Mouse (Mus musculus) embryonic fibroblast, embryonic 13.5 days (primary cell): Measurements from ENCODE around the gene Nebl. TPM values are rescaled to one million over a fixed set of nuclear protein-coding genes. Genes with fewer than 3 reads are reported as not detected.

Experiments used
- H3K27ac ChIP-seq: 2 replicates; pipeline ENCODE4 v1.5.1; 2012; ENCODE audit warnings: low read length, control low read depth, inconsistent platforms; ENCODE audit not compliant: insufficient read depth
- H3K4me1 ChIP-seq: 2 replicates; pipeline ENCODE4 v1.6.1; 2011; ENCODE audit warnings: low read length; ENCODE audit not compliant: control insufficient read depth, insufficient read depth
- H3K4me3 ChIP-seq: 2 replicates; pipeline ENCODE4 v1.5.1; 2011; ENCODE audit warnings: mild to moderate bottlenecking, control low read depth, low read length; ENCODE audit not compliant: insufficient read depth
- CTCF ChIP-seq: IDR thresholded peaks from 2 replicates; pipeline ENCODE4 v1.5.1; 2011; ENCODE audit warnings: mild to moderate bottlenecking, control low read depth, low read length, moderate library complexity, borderline replicate concordance; ENCODE audit not compliant: insufficient read depth
- POLR2A ChIP-seq: IDR thresholded peaks from 2 replicates; pipeline ENCODE4 v1.6.1; 2011; ENCODE audit warnings: low read depth, mild to moderate bottlenecking, control low read depth, low read length, moderate library complexity
- polyA plus RNA-seq: library from polyadenylated mRNA; stranded (reverse); fragments of >200 nt; gene quantifications from 2 replicates; pipeline ENCODE4 v1.2.4, GENCODE M21; 2011; ENCODE audit warnings: low read depth; ENCODE audit not compliant: missing spikeins, insufficient read length

Gene Nebl
- polyA plus RNA-seq, 1 experiment, result 1.2 TPM

DNA sequence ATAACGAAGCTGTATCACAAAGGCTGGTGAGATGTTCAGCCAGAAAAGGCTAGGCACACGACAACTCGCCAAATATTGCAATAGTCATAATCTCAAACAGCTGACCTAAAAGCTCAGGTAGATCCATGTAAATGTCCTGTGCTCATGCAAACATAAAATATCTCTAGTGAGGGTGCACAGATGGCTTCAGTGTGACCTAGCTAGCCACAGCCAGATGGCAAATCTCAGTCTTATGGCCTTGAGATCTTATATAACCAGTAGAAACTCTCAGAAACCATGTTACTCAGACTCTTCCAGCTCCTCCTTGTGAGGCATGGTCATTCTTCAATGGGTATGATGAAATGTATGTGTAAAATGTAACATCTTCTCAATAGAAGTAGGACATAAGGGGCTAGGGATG is 230.2 kb downstream of the Nebl start:
- TF ChIP-seq POLR2A, result no peak
- no peak for TF ChIP-seq CTCF
- no peaks in the 10 kb centered on the region for H3K4me1 ChIP-seq
- H3K4me3 ChIP-seq, result no peak overlapping the region
- H3K27ac ChIP-seq, result no peak overlapping the region

DNA sequence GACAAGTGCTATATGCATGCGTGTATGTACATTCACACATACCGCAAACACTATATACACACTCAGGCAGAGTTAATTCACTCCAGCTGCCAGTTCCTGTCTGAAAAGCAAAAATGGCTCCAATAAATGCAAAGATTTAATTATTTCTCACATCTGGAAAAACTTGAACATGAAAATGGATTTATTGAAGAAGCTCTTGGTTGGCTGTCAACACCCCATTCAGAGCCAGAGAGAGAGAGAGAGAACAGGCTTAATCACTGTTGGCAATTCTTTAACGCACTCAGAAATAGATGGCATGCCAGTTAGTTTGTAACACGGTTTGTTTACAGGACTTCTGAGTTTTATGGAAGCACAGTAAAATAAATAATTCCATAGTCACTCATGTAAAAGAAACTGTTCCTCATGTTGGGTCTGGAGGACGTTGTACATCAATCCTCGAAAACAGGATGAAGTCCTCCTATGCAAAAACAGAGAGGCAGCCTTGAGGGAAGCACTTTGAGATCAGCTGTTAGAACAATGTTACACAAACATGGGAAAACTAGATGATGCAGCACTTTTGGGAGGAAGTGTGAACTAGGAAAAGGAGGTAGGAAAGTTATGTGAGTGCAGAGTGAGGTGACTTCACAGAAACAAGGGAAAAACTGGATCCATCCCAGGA is 265.6 kb downstream of the Nebl start:
- H3K4me3 ChIP-seq, result no peak overlapping the region
- H3K27ac ChIP-seq, result no peak overlapping the region
- H3K4me1 ChIP-seq, result no peaks in the 10 kb centered on the region
- TF ChIP-seq CTCF, result no peak
- TF ChIP-seq POLR2A, result no peak

DNA sequence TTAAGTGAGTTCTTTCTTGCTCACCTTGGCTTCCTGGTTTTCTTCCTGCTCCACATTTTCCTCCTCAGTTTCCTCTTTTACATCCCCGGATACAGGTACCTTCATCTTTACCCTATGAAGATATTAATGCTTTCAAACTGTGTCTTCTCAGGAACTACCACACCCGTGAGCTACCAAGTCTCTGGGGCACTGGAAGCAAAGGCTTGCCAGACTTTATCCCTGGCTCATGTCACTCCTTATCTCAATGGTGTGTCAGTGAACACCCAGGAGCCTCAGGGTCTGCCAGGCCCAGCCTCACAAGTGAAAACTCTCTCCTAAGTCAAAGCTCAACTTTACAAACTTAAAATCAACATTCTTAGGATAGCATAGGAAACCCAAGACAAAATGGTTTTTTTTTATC is 270.8 kb downstream of the Nebl start:
- no peak overlapping the region for H3K27ac ChIP-seq
- H3K4me3 ChIP-seq, result no peak overlapping the region
- TF ChIP-seq POLR2A, result no peak
- no peak for TF ChIP-seq CTCF
- H3K4me1 ChIP-seq, result no peaks in the 10 kb centered on the region

DNA sequence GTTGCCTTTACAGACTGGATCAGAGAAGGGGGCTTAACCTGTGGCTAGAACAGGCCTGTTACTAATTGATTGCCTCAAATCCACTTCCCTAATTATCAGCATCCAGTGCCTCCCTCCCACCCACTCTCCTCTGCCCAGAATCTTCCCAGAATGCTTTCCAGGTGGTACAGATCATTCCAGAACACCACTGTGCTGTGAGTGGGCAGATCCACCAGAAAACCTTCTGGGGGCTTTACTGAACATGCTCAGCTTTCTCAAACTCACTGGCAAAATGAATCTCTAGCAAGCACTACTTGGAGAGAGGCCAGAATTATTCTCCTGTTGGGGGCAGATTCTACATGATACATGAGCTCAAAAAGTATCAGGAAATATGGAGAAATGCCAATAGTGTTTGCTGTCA is 277.6 kb downstream of the Nebl start:
- no peak for TF ChIP-seq POLR2A
- Histone ChIP-seq H3K27ac (no peak overlapping the region), H3K4me1 (peaks cover 2% of the 10 kb centered on the region), H3K4me3 (no peak overlapping the region)

DNA sequence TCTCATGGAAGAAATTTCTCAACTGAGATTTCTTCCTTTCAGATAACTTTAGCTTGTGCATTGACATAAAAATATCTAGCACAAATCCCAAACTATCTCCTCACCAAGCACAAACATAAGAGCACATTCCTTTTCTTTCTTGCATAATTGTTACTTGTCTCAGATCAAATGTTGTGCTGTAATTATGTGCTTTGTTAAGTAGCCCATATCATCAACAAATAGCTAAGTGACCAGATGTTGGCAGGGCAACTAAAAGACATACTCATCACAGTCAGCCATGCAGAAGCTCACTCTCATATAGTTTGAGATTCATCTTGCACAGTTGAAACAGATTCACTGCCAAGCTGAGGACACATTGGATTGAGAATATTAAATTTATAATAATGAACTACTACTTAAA is 282.9 kb downstream of the Nebl start:
- no peak for TF ChIP-seq POLR2A
- no peak for TF ChIP-seq CTCF
- Histone ChIP-seq H3K4me3 (no peak overlapping the region), H3K4me1 (peaks cover 2% of the 10 kb centered on the region), H3K27ac (no peak overlapping the region)

DNA sequence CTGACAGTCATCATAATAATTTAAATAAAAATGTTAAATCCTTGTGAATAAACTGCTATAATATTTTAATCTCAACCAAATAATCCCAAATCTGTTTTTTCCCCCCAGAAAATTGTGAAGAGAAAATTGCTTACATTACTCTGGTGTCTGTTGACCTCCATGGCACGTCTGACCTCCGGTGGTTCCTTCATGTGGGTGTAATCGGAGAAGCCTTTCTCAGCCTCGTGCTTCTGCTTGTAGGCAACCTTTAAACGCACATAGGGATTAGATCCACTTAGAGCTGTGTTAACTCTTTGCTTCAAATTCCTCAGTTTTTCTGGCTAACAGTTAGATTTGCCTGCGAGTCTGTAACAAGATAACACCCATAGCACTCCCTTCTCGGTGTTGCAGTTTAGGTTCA is 287.7 kb downstream of the Nebl start:
- no peak overlapping the region for H3K4me3 ChIP-seq
- no peak for TF ChIP-seq CTCF
- no peak for TF ChIP-seq POLR2A
- no peak overlapping the region for H3K27ac ChIP-seq
- H3K4me1 ChIP-seq, result peaks cover 5% of the 10 kb centered on the region

DNA sequence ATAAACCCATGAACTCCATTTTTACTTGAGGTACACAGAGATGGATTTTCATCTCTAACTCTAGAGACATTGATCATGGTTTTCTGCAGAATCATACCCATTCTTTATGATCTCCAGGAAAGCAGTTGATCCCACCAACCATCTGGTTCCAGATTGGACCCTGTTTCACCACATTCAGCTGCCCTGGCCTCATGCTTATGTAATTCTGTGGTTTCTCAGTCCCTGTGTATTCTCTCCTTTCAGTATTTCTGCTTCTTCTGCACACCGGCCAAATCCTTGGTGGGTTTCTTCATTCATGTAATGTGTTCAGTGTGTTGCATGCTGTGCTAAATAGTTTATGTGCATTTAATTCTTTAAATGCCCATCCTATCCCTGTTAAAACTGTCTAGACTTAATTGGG is 292.9 kb downstream of the Nebl start:
- no peak overlapping the region for H3K27ac ChIP-seq
- no peak overlapping the region for H3K4me3 ChIP-seq
- TF ChIP-seq CTCF (no peak), POLR2A (no peak)
- peaks cover 5% of the 10 kb centered on the region for H3K4me1 ChIP-seq

DNA sequence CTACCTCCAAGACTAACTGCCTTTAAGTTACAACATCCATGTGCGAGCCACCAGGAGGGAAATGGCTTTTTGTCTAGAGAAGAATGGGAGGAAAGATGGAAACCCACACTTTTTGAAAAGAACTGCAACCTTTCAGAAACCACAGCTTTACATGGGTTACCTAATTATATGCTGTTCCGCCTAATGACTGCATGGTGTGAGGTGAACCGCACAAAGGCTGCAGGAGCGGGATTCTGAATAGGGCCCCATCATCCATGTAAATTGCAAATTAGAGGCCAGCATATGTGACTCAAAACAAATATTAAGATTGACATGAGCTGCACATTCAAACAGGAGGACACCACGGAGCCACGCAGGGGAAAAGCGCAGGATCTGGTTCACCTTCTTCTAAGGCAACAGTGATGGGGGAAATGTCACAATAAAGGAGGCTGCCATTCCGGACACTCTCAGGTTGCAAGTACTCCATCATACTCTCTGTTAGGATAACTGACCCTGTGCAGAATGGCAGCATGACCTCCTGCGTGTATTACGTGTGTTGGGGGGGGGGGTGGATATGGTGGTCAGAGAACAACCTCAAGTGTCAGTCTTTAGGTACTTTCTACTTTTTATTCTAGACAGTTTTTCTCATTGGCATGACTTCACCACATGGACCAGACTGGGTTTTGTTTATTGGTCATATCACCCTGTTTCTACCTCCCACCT is 294.4 kb downstream of the Nebl start:
- TF ChIP-seq CTCF, result no peak
- TF ChIP-seq POLR2A, result no peak
- Histone ChIP-seq H3K4me1 (no peaks in the 10 kb centered on the region), H3K27ac (no peak overlapping the region), H3K4me3 (no peak overlapping the region)

DNA sequence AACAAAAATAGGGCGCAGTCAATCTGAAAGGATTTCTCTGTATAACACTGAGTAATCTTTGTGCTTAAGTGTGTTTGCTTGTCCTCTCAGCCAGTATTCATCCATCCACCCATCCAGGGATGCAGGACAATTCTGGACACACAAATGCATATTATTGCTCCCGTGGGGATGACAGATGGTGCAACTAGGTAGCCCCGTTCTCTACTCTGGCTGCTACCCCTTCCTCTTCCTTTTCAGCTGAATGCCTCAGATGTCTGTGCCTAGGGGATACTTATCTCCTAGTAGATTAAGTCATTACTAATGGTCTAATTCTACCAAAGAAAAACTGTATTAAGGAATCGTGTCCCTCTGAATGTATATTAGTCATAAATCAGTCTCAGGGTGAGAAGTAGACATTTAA is 296.0 kb downstream of the Nebl start:
- Histone ChIP-seq H3K4me1 (no peaks in the 10 kb centered on the region), H3K27ac (no peak overlapping the region), H3K4me3 (no peak overlapping the region)
- TF ChIP-seq CTCF, result no peak
- no peak for TF ChIP-seq POLR2A

DNA sequence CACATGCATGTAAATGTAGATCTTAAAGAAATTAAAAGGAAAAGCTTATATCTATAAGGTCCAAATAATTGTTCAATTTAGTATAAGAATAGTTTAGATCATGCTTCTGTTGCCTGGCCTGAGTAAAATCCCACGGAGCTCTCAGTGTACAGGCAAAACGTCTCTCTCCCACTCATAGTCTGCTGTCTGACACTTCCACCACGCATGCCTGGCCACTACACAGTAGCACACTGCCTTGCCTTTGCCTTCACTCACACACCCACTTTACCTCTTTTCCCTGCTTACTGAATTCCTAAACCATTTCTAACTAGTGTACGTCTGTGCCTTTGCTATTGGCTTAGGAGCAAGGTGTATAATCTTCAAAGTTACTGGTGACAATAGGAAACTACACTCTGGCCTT is 302.2 kb downstream of the Nebl start:
- no peak overlapping the region for H3K27ac ChIP-seq
- TF ChIP-seq POLR2A, result no peak
- no peak for TF ChIP-seq CTCF

More for the DNA sequence above, 302.2 kb downstream of the Nebl start:
- no peaks in the 10 kb centered on the region for H3K4me1 ChIP-seq
- no peak overlapping the region for H3K4me3 ChIP-seq
